Mouse (Mus musculus) embryo, embryonic 10.5 days (tissue): ENCODE data around the gene Abca1.

ENCODE experiments used
- DNase-seq: peaks from one replicate; pipeline ENCODE4 v3.0.0-alpha.2; 2015; ENCODE audit warnings: low spot score

Abca1 gene

GRCm38 (mm10) chr4:53085634-53086033 is 74.1 kb downstream of the Abca1 start:
- no peak for DNase-seq

GRCm38 (mm10) chr4:53083071-53083470 is 76.6 kb downstream of the Abca1 start:
- no peak for DNase-seq

GRCm38 (mm10) chr4:53082451-53082850 is 77.2 kb downstream of the Abca1 start:
- DNase-seq = no peak

- no peak for DNase-seq
Measured at GRCm38 (mm10) chr4:53081851-53082250, 77.8 kb downstream of the Abca1 start.

GRCm38 (mm10) chr4:53080290-53080689 is 79.4 kb downstream of the Abca1 start:
- DNase-seq = no peak

- DNase-seq = no peak
Measured at GRCm38 (mm10) chr4:53078793-53079310, 80.8 kb downstream of the Abca1 start.

GRCm38 (mm10) chr4:53076788-53077350 is 82.8 kb downstream of the Abca1 start:
- DNase-seq = no peak

- DNase-seq = no peak
Measured at GRCm38 (mm10) chr4:53073025-53073424, 86.7 kb downstream of the Abca1 start.

- no peak for DNase-seq
Measured at GRCm38 (mm10) chr4:53062301-53063008, 97.2 kb downstream of the Abca1 start.

- no peak for DNase-seq
Measured at GRCm38 (mm10) chr4:53046238-53047022, 113.3 kb downstream of the Abca1 start.

- DNase-seq = no peak
Measured at GRCm38 (mm10) chr4:53045807-53046206, 113.9 kb downstream of the Abca1 start.

- DNase-seq = no peak
Measured at GRCm38 (mm10) chr4:53043819-53044218, 115.9 kb downstream of the Abca1 start.

GRCm38 (mm10) chr4:53030326-53030948 is 129.3 kb downstream of the Abca1 start:
- peak; percentile 75 for DNase-seq

GRCm38 (mm10) chr4:53027811-53028210 is 131.9 kb downstream of the Abca1 start:
- DNase-seq = no peak

- no peak for DNase-seq
Measured at GRCm38 (mm10) chr4:53024397-53024796, 135.3 kb downstream of the Abca1 start.

- DNase-seq = no peak
Measured at GRCm38 (mm10) chr4:53023189-53023925, 136.3 kb downstream of the Abca1 start.

- no peak for DNase-seq
Measured at GRCm38 (mm10) chr4:53018392-53018791, 141.3 kb downstream of the Abca1 start.

- no peak for DNase-seq
Measured at GRCm38 (mm10) chr4:53015024-53015423, 144.7 kb downstream of the Abca1 start.

GRCm38 (mm10) chr4:53014421-53014820 is 145.3 kb downstream of the Abca1 start:
- DNase-seq = no peak

- DNase-seq = peak; percentile 97
Measured at GRCm38 (mm10) chr4:53011732-53012361, 147.8 kb downstream of the Abca1 start, which contains the start of gene Nipsnap3b. Gene Nipsnap3b (plus strand): TSS chr4:53011880.

- no peak for DNase-seq
Measured at GRCm38 (mm10) chr4:53009871-53010270, 149.8 kb downstream of the Abca1 start.
